Mouse (Mus musculus) liver (tissue): ENCODE data around the gene Hspbp1.

Experiments used
- DNase-seq: peaks from one replicate; pipeline ENCODE4 v3.0.0-alpha.2; 2020; ENCODE audit warnings: mixed read lengths

Hspbp1 gene

GRCm38 (mm10) chr7:4625928-4626327 lies 58.9 kb downstream of the Hspbp1 start:
- no peak for DNase-seq

- DNase-seq, result no peak
Observed at GRCm38 (mm10) chr7:4624343-4624742, 60.5 kb downstream of the Hspbp1 start.

GRCm38 (mm10) chr7:4623544-4624189 lies 61.2 kb downstream of the Hspbp1 start:
- DNase-seq, result peak; percentile 78

DNA sequence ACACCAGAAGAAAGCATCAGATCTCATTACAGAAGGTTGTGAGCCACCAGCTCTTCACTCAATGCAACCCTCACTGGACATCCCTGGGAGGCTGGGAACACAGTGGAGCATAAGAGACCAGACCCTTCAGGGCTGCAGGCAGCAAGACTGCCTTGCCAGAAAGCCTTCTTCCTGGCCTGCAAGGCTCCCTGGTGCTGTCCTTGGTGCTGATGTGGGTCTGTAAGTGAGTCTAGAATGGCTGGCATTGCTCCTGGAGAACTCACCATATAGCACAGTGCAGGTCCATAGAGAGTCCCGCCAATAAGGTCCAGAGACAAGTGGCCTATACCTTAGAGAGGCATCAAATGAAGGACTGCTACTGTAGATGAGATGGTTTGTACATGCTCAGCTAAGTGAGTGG lies 64.9 kb downstream of the Hspbp1 start:
- peak; percentile 75 for DNase-seq

- peak; percentile 52 for DNase-seq
Observed at GRCm38 (mm10) chr7:4613740-4614403, 71.0 kb downstream of the Hspbp1 start.

GRCm38 (mm10) chr7:4612956-4613355 lies 71.9 kb downstream of the Hspbp1 start:
- DNase-seq, result no peak

DNA sequence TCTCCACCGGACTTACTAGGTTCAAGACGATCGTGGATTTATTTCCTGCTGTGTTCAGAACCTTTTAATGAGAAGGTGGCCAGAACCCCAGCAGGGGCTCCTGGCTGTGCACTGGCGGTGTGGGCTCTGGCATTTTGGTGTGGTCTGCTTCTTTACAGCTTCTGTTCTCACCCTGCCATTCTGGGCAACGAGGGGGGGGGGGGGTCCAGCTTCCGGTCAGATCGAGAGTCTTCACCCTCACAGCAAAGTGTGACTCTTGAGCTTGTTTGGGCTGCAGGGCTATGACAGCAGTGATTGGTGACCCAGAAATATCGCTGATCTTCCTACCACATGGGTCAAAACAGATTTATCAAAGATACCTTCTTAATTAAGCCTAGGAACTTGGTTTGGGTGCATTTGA lies 72.5 kb downstream of the Hspbp1 start:
- DNase-seq, result no peak

- DNase-seq, result no peak
Observed at GRCm38 (mm10) chr7:4611921-4612341, 72.9 kb downstream of the Hspbp1 start.

- no peak for DNase-seq
Observed at GRCm38 (mm10) chr7:4611511-4611910, 73.4 kb downstream of the Hspbp1 start.
